Mouse (Mus musculus): Measurements from ENCODE around the gene Daam1. TPM values are rescaled to one million over a fixed set of nuclear protein-coding genes. Genes with fewer than 3 reads are reported as not detected.

Gene Daam1
- total RNA-seq (2015) (12.3 and 12.7 TPM in 2 replicates), total RNA-seq (2017) (14.6 and 18.0 TPM in 2 replicates)

DNA sequence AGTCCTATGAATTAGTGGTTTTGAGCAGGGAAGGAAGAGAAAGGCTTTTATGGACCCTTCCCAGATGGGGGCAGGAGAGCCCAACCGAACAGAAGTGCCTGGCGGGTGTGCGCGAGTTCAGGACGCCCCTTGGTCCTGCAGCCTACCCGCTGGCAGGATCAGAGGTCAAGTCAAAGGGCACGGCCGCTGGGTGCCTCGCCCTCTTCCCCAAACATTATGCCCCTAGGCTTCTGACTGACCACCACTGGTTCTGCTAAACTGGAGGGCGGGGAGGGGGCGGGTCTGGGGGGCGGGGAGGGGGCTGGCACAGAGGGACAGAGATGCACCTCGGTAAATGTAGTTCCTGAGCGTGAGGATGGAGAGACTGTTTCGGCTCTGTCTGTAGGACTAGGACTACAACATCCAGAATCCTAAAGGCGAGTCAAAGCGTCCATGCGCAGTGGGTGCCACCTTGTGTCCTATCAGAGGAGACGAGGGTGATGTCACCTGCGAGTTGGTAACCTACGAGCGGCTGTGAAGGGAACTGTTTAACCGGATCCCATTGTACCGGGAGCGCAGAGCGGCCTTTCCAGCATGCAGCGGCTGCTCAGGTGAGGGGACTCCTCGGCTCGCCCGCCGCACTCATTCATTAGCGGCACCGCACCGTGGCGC lies at the start of gene Daam1:
Gene Daam1 (plus strand): TSS at position 472 of the 651 bp plus-strand sequence.
- peak; percentile 90 for ATAC-seq (ENCODE audit: poor library complexity, severe bottlenecking)

DNA sequence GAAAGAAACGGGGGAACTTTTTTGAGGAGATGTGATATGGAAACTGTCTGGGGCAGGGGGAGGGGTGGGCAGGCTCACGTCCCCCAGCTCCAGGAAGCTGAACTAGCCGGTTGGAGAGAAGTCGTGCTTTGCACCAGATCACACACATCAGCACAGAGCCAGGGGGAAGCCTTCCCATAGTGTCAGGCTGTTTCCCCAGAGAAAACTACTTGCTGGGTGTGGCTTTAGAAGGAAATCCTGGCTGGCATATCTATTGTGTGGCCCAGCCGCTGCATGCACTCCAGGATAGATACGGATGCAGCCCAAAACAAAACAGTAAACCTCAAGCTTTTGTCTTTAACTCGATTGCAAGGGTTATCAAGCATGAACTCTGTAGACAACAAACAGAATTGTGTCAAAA lies 49.7 kb upstream of the Daam1 start:
- ATAC-seq (ENCODE audit: poor library complexity, severe bottlenecking): no peak

DNA sequence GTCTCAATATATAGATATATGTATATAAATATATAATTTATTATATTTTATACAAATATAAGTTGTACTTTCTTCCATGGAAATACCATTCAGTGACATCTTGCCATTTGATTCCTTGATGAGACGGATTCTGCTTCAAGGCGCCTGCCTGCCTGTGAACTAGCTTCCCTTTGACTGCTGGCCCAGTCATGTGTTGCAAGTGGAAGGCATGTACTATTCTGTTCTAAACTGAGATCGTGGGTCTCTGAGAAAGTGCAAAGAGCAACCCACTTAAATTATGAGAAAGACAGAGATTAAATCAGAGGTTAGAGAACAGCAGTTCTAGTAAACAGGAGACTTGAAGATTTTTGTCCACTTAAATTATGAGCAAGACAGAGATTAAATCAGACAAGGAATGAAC lies 46.9 kb upstream of the Daam1 start:
- no peak for ATAC-seq (ENCODE audit: poor library complexity, severe bottlenecking)

DNA sequence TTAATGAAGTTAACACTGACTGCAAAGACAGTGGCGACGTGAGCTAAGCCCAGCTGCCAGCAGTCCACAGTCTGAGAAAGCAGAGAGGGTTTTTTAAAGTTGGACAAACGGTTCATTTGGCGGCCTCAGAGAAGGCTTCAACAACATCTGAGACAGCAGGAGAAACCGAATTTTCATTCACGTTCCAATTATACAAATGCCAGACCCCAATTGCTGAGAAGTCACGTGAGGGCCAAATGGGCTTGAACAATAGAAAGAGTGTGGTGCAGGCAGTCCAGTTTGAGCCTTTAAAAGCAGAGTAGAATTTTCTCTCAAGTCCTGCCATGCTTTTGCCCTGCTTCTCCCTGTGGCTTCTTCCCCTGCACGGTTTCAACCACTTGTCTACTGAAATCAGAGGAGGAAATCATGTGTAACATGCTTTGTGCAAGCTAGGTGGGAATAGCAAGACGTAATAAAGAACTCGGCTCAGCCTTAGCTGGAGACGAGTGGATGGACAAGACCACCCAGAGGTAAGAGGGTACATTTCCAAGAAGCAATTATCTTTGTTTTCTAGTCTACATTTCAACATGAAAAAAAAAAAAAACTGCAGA lies 46.1 kb upstream of the Daam1 start:
- ATAC-seq (ENCODE audit: poor library complexity, severe bottlenecking): no peak

DNA sequence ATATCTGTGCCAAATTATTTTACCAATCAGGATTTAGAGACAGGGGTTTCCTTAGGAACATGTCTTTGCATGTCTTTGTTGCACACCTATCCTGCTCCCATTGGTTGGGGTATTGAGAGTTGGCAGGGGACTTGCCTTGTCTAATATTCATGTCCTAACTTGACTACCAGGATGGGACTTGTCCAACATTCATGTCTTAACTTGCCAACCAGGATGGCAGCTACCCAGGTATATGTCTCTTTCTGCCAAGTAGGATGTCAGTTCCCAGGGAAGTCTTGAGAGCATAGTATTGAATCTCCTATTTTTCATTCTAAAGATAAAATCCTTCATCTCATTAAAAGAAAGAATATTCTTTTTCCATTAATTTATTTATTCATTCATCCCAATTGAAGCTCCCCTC lies 44.4 kb upstream of the Daam1 start:
- no peak for ATAC-seq (ENCODE audit: poor library complexity, severe bottlenecking)

DNA sequence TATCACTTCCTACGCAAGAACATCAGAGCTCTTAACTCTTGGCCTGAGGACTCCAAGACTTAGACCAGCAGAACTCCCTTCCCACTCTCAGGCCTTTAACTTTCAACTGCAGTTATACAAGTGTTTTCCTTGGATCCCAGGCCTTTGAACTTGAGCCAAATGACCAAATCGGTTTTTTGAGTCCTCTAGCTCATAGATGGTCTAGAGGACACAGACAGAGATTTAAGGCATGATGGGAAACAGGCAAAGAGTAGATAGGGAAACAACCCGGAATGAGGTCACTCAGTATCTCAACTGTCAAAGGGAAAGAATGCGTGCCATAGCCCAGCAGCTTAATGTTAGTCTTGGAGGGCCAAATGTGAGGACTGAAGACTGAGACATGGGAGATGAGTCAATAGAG lies 42.1 kb upstream of the Daam1 start:
- no peak for ATAC-seq (ENCODE audit: poor library complexity, severe bottlenecking)

DNA sequence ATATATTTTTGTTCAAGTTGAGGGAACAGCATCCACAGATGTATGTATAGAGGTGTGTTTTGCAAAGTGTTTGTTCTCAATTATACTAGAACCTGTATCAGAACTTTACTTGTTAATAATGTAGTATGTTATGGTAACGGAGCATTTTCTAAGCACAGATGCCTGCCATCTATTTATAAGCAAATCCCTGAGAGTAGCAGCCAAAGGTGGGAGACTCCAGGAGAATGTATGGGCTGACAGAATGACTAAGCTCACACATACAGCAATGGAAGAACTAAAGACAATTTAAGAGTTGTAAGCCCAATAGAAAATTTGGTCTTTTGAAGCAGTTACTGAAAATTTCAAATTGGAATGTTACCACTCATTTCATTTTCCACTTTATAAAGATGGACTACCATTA lies 40.3 kb upstream of the Daam1 start:
- no peak for ATAC-seq (ENCODE audit: poor library complexity, severe bottlenecking)

DNA sequence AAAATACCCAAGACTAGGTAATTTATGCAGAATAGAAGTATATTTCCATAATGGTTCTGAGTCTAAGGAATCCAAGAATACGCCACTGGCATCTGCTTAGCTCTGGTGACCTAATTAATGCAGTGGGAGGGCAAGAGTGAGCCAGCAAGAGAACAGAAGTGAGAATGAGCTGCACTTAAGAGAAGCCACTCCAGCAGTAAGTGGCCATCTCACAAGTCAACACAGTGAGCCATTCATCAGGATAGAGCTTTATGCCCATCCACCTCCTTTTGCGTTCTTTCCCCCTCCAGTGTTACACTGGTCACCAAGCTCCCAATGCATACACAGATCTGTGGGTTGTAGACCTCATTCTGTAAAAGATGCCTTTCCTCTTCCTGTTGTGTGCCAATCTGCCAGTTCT lies 37.8 kb upstream of the Daam1 start:
- ATAC-seq (ENCODE audit: poor library complexity, severe bottlenecking): no peak

DNA sequence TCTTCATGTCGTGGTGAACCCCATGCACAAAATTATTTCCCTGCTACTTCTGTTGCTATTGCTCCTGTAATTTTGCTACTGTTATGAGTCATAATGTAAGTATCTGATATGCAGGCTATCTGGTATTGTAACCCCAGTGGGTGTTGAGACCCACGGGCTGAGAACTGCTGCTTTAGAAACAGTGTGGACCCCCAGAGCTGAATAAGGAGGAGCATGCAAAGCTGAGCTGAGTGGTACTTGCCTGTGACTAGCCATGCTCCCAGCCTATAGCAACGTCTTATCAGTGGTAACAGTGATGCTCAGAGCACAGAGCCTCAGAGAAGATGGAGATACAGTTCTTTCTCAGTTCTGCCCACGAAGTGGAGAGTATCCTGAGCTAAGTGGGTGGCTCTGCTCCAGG lies 35.3 kb upstream of the Daam1 start:
- ATAC-seq (ENCODE audit: poor library complexity, severe bottlenecking): no peak

DNA sequence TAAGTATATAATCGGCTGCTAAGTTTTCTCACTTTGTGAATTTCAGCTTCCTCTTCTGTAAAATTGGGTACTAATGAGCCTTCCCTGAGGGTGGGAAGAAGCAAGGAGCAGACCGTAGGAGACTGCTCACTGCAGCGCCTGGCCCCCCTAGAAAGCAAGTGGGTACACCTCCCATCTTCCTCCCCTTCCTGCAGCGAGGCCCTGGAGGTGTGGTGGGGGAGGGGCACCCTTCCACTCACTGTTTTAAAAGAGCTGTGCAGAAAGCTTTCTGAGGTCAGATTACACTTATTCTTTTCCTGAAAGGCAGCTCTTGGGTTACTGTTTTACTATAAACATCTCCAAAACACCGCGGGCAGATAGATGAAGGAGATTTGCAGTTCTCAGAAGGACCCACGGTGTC lies 34.4 kb upstream of the Daam1 start:
- ATAC-seq (ENCODE audit: poor library complexity, severe bottlenecking): no peak

DNA sequence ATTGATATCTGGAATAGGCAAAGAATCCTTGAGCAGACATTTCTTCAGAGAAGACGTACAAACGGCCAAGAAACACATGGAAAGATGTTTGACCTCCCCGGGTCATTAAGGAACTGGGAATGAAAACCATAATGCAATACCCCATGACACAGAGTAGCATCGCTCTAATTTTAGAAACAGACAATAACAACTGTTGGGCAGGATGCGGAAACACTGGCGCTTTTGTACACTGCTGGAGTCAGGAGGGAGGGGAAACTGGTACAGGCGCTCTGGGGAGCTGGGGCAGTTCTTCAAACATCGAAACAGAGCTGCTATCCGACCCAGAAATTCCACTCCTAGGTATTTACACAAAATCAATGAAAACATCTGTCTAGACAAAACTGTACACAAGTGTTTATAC lies 23.6 kb upstream of the Daam1 start:
- ATAC-seq (ENCODE audit: poor library complexity, severe bottlenecking): peak; percentile 63; the same call in 1 of the 2 replicates

DNA sequence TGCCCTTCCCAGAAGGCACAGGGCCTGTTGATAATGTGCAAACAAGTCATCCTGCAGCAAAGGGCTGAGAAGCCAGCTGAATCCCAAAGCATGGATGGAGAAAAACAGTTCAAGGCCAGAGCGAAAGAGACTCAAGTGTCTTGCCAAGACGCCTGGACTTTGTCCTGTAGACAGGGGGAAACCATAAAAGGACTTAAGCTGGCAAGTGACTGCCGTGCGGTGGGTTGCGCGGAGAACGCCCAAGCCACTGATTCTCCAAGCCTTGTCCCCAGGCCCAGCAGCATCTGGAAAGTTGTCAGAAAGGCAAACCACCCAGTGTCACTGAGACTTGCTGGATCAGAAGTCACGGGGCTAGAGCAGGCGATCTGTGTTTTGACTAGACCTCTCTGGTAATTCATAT lies 22.2 kb upstream of the Daam1 start:
- no peak for ATAC-seq (ENCODE audit: poor library complexity, severe bottlenecking)

DNA sequence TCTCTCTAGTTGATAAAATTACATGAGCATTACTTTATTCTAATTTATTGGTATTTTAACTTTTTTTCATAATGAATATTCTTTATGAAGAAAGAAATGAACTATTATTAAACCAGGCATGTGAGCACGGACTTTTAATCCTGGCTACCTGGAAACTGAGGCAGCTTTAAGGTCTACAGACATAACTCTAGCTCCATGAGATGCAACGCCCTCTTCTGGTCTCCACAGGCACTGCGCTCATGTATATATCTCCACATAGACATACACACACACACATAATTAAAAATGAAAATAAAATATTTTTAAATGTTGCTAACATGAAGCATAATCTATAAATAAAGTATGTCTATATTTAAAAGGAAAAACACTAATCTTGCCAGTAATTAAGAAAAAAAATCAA lies 21.3 kb upstream of the Daam1 start:
- ATAC-seq (ENCODE audit: poor library complexity, severe bottlenecking): no peak

DNA sequence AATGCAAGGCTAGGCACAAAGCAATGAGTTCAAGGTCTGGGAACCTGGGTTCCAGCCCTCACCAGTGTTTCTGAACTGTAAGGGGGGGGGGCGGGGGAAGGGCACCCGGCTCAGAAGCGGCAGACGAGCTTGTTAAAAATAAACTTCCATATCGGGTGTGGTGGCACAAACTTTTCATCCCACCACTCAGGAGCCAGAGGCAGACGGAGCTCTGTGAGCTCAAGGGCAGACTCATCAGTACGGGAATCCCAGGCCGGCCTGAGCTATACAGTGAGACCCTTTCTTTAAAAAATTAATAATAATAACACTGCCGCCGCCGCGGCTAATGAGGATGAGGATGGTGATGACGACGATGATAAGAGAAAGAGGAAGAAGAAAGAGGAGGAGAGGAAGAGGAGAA lies 18.3 kb upstream of the Daam1 start:
- ATAC-seq (ENCODE audit: poor library complexity, severe bottlenecking): no peak

DNA sequence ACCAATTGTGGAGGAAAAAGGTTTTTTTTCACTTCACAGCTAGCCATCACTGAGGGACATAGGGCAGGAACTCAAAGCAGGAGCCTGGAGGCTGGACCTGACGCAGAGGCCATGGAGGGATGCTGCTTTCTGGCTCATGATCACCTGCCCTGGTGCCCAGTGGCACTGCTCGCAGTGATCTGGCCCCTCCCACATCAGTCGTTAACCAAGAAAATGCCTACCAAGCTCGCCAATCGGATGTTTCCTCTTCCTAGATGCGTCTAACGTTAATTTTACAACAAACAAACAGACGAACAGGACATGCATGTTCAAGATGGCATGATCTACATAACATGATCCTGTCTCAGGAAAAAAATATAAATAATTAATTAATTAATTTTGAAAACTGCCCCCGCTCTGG lies 17.6 kb upstream of the Daam1 start:
- no peak for ATAC-seq (ENCODE audit: poor library complexity, severe bottlenecking)

DNA sequence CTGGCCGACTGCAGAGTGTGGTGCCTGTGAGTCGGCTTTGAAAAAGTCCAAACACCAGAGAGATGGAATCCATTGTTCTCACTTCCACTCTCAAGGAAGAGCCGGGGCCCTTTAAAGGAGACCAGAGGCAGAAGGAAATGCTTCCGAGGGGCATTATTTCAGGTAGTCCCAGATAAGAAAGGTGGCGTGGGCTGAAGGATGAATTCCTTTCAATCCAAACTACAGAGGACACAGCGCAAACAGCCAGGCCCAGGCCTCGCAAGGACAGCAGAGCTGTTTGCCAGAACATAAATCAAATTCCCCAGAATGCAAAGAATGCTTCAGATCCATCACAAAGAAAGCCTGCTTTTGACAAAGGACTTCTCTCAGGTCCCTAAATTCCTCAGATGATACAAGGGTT lies 17.1 kb upstream of the Daam1 start:
- ATAC-seq (ENCODE audit: poor library complexity, severe bottlenecking): no peak

DNA sequence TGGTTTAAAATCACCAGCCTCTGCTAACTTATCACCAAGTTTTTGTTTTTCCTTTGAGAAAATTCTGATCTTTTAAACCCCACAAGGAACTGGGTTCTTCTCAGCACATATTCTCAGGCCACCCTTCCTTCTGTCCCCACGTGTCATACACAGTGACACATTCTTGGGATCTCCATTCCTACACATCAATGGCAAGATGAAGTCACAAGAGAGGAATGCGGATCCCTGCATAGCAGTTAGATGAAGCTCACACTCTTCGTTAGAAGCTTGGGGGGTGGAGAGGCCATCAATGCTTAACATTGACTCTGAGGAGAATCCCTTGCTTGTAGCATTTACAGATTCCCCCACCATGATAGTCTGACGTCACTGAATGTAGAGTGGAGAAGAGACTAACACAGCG lies 10.8 kb upstream of the Daam1 start:
- no peak for ATAC-seq (ENCODE audit: poor library complexity, severe bottlenecking)

DNA sequence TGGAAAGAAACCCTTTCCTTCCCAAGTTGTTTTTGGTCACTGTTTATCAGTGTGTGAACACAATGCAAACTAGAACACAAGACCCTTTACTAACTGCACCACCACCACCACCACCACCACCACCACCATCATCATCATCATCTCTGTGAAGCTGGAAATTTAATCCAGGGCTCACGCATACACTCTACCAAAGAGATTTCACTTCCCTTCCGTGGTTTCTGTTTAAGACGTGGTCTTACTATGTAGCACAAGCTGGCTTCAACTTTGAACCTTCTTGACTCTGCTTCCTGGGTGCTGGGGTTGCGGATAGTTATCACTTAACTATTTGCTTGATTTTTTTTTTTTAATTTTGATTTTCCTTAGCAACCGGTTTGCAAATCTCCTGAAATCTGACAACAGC lies 9.6 kb upstream of the Daam1 start:
- peak; percentile 64 for ATAC-seq (ENCODE audit: poor library complexity, severe bottlenecking)

DNA sequence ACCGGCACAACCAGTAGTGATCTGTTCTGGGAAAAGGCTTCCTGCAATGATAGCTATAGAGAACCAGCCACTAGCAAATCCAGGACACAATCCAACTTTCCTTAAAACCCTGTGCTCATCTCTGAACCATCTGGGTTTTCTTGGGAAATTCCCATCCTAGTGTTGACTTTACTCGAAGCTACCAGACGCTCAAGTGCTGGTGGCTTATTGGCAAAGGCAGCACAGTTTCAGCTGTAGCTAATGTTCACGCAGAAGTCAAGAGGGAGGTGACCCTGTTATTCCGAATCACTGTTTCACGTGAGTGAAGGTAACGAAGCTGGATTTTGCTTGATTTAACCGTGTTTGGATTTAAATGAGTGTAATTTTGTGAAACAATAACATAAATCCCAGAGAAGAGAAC lies 9.1 kb upstream of the Daam1 start:
- no peak for ATAC-seq (ENCODE audit: poor library complexity, severe bottlenecking)

DNA sequence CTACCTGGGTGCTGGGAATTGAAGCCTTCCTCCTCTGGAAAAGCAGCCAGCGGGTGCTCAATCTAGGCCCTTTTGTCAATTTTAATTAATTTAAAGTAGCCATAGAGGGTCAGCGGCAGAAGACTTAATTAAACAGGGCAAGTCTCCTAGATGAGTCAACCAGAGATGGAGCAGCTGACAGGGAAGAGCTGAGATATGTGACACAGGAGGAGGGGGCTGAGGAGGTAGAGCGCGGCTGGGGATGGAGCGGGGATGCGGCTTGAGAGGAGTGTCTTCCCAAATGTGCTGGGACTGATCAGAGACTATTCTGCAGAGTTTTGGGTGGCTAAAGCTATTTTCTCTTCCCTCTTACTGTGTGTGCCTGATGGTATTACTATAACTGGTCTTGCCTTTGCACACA lies 6.0 kb upstream of the Daam1 start:
- no peak for ATAC-seq (ENCODE audit: poor library complexity, severe bottlenecking)

DNA sequence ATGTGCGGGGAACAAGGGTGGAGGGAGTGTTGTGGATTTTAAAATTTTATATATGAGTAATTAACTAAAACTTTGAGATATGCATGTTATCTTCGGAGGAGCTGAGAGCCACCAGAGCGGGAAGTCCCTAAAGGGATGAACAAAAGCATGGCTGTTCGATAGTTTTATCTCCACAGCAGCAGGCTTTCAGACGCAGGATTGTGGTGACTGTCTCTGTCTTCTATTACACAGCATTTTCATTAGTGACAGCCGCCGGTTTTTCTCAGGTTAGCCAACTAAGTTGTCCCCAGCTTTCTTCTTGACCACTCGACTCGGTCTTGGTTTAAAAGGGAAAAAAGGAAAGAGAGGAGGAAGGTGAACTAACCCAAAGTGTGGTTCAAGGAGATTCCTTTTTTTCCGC lies 739 bp upstream of the Daam1 start:
- no peak for ATAC-seq (ENCODE audit: poor library complexity, severe bottlenecking)

DNA sequence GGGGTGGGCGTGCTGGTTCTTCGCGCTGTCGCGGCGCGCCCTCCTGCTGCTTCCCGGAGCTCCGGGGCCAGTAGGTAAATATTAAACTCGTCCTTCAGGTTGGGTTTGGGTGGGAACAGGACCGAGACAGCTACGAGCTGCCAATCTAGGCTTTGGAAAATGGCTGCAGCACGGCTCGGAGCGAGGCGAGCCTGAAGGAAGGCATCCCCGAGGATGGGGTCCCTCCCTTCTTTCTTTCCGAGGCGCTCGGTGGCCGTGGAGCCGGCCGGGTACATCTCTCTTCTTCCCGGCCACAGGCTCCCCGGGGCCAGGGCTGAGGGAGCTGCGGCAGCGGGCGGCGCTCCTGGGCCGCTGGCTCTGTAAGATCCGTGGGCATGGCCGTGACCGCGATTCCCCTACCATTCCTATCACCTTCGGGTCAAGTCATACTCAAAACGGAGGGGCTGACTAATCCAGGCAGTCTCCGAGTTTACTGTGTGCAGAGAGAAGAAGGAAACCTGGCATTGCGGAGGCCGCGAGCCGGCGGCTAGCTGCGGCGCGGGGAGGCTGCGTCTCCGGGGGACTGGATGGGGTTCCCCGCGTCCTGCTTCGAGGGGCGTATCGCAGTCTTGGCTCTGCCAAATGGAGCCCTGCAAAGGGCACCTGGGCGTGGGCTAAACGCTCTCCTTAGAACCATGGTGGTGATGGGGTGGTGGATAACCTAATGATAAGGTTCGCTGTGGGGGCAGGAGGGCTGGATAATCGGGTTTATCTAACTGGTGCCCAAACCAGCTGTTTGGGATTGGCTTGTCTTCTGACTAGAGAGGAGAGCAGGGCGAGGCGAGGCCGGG lies 595 bp downstream of the Daam1 start:
- peak; percentile 14 for ATAC-seq (ENCODE audit: poor library complexity, severe bottlenecking)

Data from megakaryocyte, adult 5-6 weeks (primary cell).